Mouse (Mus musculus): Measurements from ENCODE around the gene Gm10282.

Gm10282 gene

GRCm38 (mm10) chr8:72259862-72260261 lies 45.2 kb downstream of the Gm10282 start:
- DNase-seq: no peak

- DNase-seq: no peak
These were observed 47.2 kb downstream of the Gm10282 start for GRCm38 (mm10) chr8:72257902-72258238.

- peak; percentile 40 to 63 for DNase-seq
These were observed 47.7 kb downstream of the Gm10282 start for GRCm38 (mm10) chr8:72257171-72257901.
